Mouse (Mus musculus): ENCODE measurements around the gene Aldh1l1.

- TF ChIP-seq CTCF (IDR thresholded peaks at IDR 0.05 in 2 of 3, conservative IDR thresholded peaks at IDR 0.05 in 1 of 3; ENCODE audit: control insufficient read depth in 1 of 3, insufficient read depth in 1 of 3, low read depth in 2 of 3, low read length in 3 of 3, poor library complexity in 1 of 3, severe bottlenecking in 1 of 3) (no peak), POLR2AphosphoS2 (IDR thresholded peaks at IDR 0.05; ENCODE audit: low read length) (no peak), MYC (IDR thresholded peaks at IDR 0.05; ENCODE audit: low read depth, low read length) (no peak), RCOR1 (IDR thresholded peaks at IDR 0.05; ENCODE audit: low read depth, low read length) (no peak), SMC3 (IDR thresholded peaks at IDR 0.05; ENCODE audit: low read depth, low read length) (no peak), POLR2A (IDR thresholded peaks at IDR 0.05; ENCODE audit: control insufficient read depth in 1 of 2, insufficient read depth in 1 of 2, low read depth in 1 of 2, low read length in 2 of 2, poor library complexity in 1 of 2) (no peak), GATA1 (IDR thresholded peaks at IDR 0.05; ENCODE audit: low read depth, low read length) (no peak), MXI1 (IDR thresholded peaks at IDR 0.05; ENCODE audit: low read depth, low read length) (no peak)
Measured at GRCm38 (mm10) chr6:90473630-90474360, 12.4 kb upstream of the Aldh1l1 start.
